Mouse (Mus musculus) adrenal gland, postnatal 25 days (tissue): ENCODE measurements around the gene Mmp20. TPM values are rescaled to one million over a fixed set of nuclear protein-coding genes. Genes with fewer than 3 reads are reported as not detected.

Experiments
- DNase-seq: peaks from one replicate; pipeline ENCODE4 v3.0.0; 2021; ENCODE audit warnings: mixed read lengths
- long read RNA-seq: library from polyadenylated mRNA; stranded (forward); transcript quantifications from one replicate; pipeline ENCODE4 v2.0.0, GENCODE M21; 2021
- total RNA-seq: library from RNA; stranded (reverse); gene quantifications from 2 replicates; pipeline ENCODE4 v1.2.3, GENCODE M21; 2021

Mmp20 gene
- not detected in 2 replicates for total RNA-seq
- long read RNA-seq, result 0 reads

DNA sequence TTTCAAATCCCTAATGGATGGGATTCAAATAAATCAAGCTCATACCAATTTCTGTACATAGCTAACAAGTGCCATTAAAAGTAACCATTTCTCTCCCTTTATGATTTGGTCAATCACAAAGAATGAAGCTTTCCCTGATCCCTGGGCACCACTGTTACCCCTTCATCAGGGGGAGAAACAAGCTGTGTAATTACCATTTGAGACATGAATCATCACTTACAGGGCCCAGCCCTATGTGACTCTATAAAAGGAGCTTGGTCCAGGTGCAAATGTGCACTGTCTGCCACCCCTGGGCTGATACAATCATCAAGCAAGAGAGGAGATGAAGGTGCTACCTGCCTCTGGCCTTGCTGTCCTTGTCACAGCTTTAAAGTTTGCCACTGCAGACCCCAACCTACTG, at the start of gene Mmp20:
Mmp20 (plus strand) TSS at position 301 of the 400 bp plus-strand sequence.
- no peak for DNase-seq

DNA sequence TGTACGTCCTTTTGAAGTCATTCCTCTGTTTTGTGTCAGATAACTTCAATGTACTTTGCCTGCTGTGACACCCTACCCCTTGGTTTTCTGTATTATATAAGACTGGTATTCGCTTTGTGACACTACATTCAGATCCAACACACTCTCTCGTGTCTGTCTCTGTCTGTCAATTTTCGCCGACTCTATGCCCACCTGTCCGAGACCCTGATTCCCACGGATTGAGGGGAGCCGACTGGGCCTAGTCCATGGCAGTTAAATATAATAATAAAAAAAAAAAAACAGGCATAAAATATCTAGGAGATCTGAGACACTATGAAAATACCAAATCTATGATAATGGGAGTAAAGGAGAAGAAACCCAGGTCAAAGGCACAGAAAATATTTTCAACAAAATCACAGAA, 38.0 kb upstream of the Mmp20 start:
- DNase-seq, result no peak

DNA sequence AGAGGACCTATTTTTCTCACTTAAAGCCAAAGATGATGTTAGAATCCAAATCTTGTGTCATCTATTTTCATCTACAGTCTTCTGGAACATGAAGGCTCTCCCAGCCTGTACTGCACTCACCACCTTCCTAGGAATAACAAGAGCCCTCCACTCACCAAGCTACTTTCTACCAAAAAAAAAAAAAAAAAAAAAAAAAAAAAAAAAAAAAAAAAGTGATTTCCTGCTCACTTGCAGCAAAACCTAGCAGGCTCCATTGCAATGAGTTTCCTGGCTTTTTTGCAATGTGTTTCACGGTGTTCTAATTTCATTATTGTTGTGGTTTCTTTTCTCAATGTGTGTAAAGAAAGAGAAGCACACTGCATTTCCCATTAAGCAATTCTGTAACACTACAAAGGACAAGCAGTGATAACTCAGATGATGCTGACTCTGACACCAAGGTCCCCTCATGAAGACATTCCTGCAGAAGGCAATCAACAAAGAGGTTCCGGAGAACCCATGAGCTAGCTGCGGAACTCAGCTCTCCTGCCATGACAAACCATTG, 34.7 kb upstream of the Mmp20 start:
- no peak for DNase-seq

DNA sequence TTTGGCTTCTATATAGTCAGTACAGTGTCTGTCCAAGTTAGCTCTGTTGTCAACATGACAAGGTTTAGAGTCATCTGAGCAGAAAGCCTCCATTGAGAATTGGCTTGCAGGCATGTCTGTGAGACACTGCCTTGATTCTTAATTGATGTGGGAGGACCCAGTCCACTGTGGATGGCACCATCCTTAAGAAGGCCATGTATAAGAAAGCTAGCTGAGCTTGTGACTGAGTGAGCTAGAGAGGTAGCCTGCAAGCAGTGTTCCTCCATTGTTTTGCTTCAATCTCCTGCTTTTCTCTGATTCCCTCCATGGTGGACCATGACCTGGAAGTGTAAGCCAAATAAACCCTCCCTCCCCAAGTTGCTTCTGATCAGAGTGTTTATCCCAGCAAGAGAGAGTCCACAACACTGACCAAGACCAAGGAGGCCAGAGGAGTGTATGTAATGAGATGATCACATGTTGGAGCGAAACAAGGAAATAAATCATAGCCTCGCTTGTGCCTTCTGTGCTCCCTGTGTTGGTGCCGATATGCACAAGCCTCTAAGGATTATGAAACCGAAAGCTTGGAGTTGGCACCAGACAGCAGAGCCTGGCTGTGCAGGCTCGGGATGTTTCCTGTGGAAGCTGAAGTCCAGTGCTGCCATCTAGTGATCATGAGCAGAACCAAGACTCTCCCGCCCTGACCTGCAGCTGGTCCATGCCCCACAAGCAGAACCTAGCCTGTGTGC, 33.1 kb upstream of the Mmp20 start:
- peak; percentile 69 for DNase-seq

DNA sequence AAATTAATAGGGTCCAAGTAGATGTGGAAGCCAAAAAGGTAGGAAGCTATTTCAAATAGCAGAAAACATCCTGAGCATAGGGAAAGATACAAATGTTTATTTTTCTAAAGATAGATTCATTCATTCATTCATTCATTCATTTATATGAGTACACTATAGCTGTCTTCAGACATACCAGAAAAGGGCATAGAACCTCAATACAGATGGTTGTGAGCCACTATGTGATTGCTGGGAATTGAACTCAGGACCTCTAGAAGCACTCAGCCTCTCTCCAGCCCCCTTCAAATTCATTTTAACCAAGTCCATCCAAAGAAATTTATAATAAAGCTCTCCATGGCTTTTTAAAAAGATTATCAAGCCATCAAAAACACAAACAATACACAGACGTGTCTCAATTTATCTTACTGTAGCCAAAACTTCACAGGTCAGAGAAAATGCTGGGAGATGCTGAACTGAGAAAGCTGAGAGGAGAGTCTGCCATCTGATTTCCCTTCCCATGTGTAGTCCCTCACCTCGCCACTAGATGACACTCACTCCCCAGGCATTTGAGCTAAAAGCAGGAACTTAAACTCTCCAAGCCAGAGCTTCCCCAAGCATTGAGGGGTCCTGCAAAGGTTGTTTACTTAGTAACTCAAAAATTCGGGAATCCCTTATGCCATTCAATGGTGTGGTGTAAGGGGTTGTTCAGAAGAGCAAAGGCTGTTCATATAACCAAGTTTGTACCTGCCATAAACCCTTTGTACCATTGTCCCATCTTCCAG, 24.9 kb upstream of the Mmp20 start:
- DNase-seq, result peak; percentile 60

DNA sequence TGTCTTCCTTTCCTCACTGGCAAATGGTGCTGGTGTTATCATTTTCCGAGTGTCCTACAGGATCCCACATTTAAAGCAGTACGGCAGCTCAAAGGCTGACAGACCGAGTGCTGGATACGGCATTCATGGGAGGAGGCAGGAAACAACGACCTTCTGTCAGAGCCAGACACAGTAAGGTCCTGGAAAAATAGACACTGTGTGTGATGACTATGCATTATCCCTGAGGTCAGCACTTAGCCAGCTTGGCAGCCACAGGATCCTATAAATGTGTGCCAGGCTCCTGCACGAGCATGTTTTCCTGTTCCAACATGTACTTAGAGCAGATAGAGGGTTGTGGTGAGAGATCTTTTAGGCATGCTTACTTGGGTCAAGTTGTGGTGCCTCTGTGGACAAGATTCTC, 24.0 kb upstream of the Mmp20 start:
- no peak for DNase-seq

DNA sequence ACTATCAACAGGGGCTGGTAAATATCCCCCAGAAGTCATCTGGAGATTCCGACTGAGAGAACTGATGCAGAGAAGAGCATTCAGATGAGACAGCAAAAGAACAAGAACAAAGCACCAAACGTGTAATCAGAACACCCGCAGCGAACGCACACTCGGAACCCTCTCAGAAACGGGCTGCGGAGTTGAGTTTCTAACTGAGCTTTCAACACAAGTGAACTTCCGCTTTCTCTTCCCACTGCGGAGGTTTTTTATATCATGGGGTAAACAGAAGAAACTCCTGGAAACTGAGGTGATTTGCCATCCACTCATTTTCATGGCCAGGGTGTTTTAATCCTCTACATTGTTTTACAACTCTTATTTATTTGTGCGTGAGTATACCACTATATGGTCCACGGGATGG, 22.4 kb upstream of the Mmp20 start:
- DNase-seq, result no peak

DNA sequence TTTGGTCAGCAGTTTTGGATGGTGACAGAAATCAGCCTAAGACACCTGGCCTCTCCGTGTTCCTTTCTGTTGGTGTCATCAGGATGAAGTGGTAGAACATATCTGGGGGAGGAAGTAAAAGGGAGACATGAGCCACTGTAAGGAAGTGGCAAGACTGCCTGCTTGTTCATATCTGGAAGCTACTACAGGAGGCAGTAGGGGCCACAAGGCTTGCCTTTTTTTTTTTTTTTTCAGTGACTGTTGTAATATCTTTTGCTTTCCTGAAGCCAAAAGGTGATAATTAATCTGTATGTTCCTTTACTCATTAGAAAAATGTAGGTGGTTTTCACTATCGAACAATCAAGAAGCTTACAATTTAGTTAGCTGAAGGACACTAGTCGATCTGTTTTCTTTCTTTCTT, 5.4 kb upstream of the Mmp20 start:
- DNase-seq, result no peak

DNA sequence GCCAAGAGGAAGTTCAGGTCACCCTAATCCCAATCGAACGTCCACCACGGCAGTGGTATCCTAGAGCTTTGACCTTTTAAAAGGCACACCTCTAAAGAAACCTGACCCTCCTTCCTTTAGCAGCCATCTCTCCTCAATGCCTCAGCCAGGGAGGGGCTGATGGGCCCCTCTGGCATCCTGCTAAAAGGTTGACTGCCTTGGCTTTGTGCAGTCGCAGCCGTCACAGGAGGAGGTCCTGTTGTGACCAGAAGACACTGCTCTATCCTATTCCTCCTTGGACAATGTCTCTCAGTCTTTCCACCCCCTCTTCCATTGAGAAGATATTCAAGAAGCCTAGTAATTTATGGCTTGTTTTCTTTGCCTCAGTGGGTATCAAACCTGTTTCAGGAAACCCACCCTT, 5.9 kb downstream of the Mmp20 start:
- DNase-seq, result no peak

DNA sequence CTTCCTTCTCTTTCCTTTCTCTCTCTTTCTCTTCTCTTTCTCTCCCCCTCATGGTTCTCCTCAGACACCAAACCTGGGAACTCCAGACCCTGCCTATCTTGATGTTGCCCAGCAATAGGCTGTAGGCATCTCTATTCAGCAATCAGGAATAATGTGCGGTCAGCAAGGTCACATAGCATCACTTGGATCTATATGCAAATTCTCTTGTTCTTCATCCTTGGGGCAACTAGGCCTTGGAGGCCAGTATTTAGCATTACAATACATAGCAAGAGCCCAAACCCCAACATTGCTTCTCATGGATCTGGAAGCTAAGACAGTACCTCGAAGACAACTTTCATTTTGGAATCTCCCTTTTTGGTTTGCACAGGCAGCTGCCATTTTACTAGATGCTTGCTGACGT, 19.9 kb downstream of the Mmp20 start:
- no peak for DNase-seq

DNA sequence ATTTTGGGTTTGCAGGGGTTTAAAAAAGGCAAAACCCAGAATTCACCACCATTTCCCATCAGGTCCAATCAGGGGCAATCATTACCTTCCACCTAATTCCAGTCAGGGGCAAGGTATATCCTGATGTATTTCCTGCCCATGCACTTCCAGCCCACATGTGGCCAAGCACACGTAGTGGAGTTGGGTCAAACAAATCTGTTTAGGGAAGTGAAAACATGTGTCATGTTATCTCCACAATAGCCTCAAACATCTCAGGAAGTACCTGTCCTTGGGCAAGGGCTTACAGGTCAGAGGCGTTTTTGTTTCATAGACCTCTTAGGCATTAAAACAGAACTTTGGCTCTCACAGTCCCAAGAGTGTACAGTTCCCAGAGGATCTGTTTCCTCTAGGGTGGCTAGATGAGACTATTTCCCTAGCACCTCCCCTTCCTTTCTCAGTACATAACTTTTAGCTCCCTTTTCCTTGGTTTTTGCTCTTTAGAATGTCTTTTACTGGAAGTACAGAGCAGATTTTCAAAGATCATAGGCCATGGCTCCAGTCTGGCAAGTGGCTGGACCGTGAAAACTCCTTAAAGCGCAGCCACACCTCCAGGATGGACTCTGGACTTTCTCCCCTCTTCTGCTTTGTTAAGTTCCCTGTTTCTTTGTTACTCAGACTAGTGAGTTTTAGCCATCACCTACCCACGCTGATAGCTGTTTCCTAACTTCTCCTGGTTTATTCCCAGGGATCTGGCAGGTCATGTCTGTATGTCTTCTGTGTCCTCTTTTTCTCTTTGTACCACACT, 22.6 kb downstream of the Mmp20 start:
- DNase-seq, result no peak

DNA sequence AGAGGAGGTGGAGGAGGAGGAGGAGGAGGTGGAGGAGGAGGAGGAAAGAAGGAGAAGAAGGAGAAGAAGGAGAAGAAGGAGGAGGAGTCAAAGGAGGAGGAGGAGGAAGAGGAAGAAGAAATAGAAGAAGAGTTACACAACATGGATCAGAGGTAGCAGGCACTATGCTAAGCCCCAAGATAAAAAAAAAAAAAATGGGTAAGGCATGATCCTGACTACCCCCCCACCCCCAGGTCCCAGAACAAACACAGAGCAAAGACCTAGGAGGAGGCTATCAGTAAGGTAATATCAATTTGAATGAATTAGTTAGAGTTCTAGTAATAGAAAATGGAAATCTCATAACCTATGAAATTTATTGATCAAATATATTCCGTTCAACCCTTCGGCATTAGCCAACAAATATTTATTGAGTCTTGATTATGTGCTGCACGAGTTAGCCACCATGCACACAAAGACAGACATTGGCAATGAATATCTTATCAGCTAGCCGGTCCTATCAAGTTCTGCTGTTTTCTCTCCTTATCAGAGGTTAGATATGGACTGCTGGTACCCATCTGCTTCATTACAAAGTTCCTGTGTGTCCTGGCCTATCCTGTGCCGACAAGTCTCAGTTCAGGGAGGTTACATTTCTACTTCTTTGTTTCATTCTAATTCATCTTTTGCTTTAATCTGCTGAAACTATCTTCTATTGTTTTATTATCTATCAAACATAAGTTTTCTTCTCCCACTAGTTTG, 24.5 kb downstream of the Mmp20 start:
- no peak for DNase-seq

DNA sequence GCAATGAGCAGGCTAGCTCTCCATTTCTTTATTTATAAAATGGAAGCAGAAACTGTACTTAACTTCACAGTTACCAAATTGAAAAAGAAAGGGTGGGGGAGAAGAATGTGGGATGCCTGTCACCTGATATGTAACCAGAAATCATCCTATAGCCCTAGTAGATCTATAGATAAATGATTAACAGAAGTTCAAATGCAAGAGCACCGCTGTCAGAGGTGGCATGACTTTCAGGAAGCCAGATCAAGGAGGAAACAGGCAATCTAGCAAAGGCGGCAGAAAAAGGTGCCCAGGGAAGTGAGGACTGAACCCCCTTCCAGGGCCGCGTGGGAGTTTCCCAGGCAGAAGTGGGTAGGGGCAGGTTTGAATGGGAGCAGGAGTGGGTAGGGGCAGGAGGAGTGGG, 29.9 kb downstream of the Mmp20 start:
- DNase-seq, result no peak

DNA sequence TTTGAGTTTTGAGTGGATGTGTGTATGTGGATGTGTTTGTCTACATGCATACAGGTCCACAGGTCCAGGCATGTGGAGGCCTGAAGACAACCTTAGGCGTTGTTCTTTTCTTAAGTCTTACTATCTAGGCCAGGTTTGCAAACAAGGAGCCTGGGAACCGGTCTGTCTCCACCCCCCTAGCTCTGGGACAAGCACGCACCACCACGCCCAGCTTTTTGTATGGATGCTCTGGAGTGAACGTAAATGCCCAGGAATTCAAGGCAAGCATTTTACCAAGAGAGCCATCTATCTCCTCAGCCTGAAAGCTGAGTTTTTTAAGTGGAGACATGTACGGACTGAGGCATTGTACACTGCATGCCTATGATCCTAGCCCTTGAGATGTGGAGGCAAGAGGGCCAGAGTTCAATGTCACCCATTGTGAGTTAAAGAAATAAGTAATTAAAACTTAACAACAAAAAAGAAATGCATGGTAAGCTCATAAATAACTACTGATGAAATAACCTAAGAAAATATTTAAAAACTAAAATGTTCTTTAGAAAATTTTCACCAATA, 31.5 kb downstream of the Mmp20 start:
- no peak for DNase-seq

DNA sequence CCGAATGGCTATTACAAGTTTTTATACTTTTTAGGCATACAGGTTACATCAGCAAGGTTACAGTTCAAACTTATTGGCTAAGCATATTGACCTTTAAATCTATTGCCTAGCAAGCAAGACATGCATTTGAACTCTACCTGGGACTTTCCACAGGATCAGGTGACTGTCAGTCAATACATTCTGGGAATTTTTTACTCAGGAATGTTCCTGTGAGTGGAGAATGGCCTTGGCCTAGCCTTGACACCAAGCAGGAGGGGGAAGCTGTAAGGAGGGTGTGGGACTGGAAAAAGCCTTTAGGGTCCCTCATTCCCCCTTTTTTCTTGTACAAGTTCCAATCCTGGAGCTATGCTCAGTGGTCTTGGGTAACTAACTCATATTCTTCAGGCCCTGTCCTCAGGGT, 33.3 kb downstream of the Mmp20 start:
- no peak for DNase-seq

DNA sequence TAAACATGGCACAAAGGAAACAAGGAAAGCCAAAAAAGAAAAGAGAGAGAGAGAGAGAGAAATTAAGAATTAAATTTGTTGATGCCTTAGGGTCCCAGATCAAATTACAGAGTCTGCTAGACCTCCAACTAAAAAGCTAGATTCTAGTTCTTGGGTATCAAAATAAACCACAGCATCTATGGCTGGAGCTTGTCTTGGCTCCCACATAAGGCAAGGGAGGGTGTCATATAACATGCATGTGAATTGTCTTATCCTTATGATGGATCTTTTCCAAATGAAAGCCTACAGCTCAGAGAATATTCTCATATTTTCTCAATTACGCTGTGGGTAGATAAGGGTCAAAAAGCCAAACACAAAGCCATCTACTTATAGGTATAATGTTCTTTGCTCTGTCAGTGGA, 41.6 kb downstream of the Mmp20 start:
- no peak for DNase-seq

DNA sequence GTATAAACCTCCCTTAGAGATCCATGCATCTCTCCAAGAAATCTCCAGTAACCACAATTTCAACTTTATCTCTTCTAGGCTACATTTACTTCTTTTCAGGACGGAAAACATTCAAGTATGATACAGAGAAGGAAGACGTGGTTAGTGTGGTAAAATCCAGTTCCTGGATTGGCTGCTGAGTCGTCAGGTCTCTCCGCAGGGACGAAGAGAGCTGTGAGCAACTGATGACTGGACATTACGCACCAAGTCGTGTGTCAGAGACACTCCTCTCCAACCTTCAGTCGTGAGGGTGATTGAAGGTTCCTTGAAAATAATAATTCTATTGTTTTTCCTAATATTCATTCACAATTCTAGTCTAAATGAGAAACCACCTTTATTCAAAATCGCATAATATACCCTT, 45.0 kb downstream of the Mmp20 start:
- no peak for DNase-seq

DNA sequence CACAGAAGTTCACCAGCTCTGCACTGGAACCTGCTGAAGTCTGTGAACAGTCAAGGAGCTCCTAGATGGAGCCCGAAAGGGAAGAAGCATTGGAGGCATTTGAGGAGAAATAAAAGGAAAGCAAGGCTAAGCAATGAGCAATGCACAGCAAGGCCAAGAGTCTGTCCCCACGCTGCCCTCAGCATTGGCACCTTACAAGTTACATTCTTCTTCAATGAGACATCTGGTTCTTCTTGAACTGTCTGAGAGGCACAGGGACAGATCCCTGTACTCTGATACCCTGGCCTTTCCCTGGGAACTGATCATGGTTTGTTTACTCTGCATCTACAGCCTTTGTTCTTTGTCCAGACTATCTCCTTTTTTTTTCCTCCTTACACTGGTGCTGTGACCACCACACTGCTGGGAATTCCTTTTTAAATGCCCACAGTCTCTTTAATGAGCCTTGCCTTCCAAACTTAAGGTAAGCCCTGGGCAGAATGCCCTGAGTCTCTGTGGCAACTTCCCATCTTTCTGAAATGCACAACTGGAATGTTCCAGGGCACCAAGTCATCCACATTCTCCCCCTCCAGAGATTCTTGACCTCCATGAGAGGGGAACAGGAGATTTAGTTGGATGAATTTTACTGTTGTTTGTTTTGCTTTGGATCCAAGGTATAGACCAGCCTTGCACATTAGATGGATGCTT, 50.3 kb downstream of the Mmp20 start:
- no peak for DNase-seq

DNA sequence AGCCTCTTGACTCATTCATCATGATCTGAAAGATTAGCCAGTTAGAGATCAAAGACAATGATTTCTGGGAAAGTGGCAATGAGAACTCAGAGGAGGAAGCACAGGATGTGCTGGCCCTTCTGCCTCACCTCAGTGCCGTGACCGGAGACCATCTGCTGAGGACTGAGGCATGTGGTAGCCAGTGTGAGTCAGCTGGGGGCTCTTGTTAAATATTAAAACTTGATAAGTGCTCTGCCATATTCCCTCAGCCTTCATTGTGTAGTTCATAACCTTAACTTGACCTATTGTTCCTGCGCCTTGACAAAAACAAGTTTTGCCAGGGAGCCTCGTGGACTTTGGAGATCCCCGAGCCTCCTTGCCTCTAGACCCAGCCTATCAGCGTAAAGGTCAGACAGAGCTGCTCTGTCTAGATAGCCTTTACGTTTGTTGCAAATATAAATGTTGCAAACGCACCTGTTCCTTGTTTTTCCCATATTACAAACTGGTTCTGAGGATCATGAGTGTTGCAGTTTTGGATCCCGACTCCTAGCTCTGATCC, 54.1 kb downstream of the Mmp20 start:
- DNase-seq, result no peak

DNA sequence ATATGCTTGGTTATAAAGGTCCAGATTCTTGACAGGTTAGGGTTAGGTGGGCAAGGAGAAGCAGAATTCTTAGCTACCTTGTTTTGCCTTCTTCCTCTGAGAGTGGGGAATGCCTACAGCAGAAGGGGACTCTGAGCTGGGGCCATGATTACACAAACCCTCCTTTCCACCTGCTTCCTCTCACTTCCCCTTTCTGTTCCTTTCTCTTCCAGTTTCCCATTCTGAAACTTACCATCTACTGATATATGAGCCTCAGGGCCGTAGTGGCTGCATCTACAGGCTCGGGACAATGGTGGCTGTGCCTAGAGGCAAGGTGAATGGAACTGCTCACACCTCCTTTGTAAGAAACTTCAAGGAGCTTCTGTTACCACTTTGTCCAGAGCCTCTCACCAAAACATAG, 58.0 kb downstream of the Mmp20 start:
- DNase-seq, result no peak

DNA sequence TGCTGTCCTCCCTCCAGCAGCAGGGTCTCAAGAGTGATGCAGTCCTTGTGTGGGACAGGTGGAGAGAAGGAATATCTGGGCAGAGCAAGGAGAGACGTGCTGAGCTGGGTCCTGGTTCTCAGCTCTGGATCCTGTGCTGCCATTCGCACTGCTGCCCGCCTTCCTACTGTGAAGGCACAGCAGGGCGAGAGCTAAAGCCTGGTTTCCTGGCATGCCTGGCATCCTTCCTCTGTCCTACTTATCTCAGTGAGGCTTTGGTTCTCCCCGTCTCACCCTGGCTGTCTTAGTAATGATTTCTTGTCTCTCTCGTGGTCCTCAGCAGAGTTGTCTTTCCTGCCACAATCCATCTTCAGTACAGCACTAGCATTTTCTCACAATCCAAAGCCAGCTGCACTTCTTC, 61.8 kb downstream of the Mmp20 start:
- no peak for DNase-seq
